Mouse (Mus musculus): ENCODE data around the gene Gm11027.

Gene Gm11027

GRCm38 (mm10) chr12:116280149-116280652, 5.0 kb downstream of the Gm11027 start:
- no peak for DNase-seq

GRCm38 (mm10) chr12:116280653-116281364, 5.6 kb downstream of the Gm11027 start, which contains the start of gene Esyt2:
Gene Esyt2 (plus strand): TSS chr12:116281196.
- DNase-seq = peak; percentile 99 to 100

GRCm38 (mm10) chr12:116281427-116282281, 6.5 kb downstream of the Gm11027 start:
- DNase-seq = peak in 1 of 2 experiments; percentile 55

- DNase-seq = no peak
These were observed 7.7 kb downstream of the Gm11027 start for GRCm38 (mm10) chr12:116282856-116283255.

GRCm38 (mm10) chr12:116283511-116283910, 8.3 kb downstream of the Gm11027 start:
- no peak for DNase-seq

- DNase-seq = no peak
These were observed 18.0 kb downstream of the Gm11027 start for GRCm38 (mm10) chr12:116293185-116293584.

GRCm38 (mm10) chr12:116293599-116294292, 18.6 kb downstream of the Gm11027 start:
- DNase-seq = no peak

- DNase-seq = no peak
These were observed 24.7 kb downstream of the Gm11027 start for GRCm38 (mm10) chr12:116299906-116300305.

GRCm38 (mm10) chr12:116302181-116302580, 27.0 kb downstream of the Gm11027 start:
- no peak for DNase-seq

GRCm38 (mm10) chr12:116306042-116306441, 30.9 kb downstream of the Gm11027 start:
- DNase-seq = no peak

- DNase-seq = no peak
These were observed 32.7 kb downstream of the Gm11027 start for GRCm38 (mm10) chr12:116307870-116308269.

- no peak for DNase-seq
These were observed 33.4 kb downstream of the Gm11027 start for GRCm38 (mm10) chr12:116308612-116309011.

GRCm38 (mm10) chr12:116313816-116314215, 38.6 kb downstream of the Gm11027 start:
- no peak for DNase-seq

- DNase-seq = no peak
These were observed 40.3 kb downstream of the Gm11027 start for GRCm38 (mm10) chr12:116315498-116315897.

GRCm38 (mm10) chr12:116317818-116318217, 42.6 kb downstream of the Gm11027 start:
- DNase-seq = no peak

Measured in thymus, adult 18-20 months (tissue).